Mouse (Mus musculus) forelimb bud, embryonic 11.5 days (tissue): ENCODE data around the gene Mtus2.
"Not testable (repeated sequence)": the region's sequence is repeated elsewhere in the genome, so short reads cannot be mapped to it uniquely, and the experiment has no call there.

Source experiments
- DNase-seq: peaks from one replicate; pipeline ENCODE4 v3.0.0-alpha.2; 2012; ENCODE audit warnings: low read depth, low spot score

Gene Mtus2

GRCm38 (mm10) chr5:147956821-147957564 is at the start of gene Mtus2:
Gene Mtus2 (plus strand): TSS chr5:147957320.
- peak; percentile 67 for DNase-seq

- no peak for DNase-seq
Observed at GRCm38 (mm10) chr5:147907851-147908250, 49.3 kb upstream of the Mtus2 start.

GRCm38 (mm10) chr5:147910807-147911509 is 46.2 kb upstream of the Mtus2 start:
- DNase-seq = no peak

- DNase-seq = no peak
Observed at GRCm38 (mm10) chr5:147911744-147912143, 45.4 kb upstream of the Mtus2 start.

GRCm38 (mm10) chr5:147913241-147913842 is 43.8 kb upstream of the Mtus2 start:
- DNase-seq = no peak

- no peak for DNase-seq
Observed at GRCm38 (mm10) chr5:147915038-147915566, 42.0 kb upstream of the Mtus2 start.

- DNase-seq = no peak
Observed at GRCm38 (mm10) chr5:147916171-147916570, 40.9 kb upstream of the Mtus2 start.

GRCm38 (mm10) chr5:147918044-147918846 is 38.9 kb upstream of the Mtus2 start:
- no peak for DNase-seq

GRCm38 (mm10) chr5:147924621-147925020 is 32.5 kb upstream of the Mtus2 start:
- no peak for DNase-seq

- DNase-seq = no peak
Observed at GRCm38 (mm10) chr5:147925935-147926604, 31.1 kb upstream of the Mtus2 start.

- DNase-seq = no peak
Observed at GRCm38 (mm10) chr5:147928668-147929497, 28.2 kb upstream of the Mtus2 start.

- DNase-seq = no peak
Observed at GRCm38 (mm10) chr5:147935096-147935495, 22.0 kb upstream of the Mtus2 start.

GRCm38 (mm10) chr5:147939226-147939625 is 17.9 kb upstream of the Mtus2 start:
- no peak for DNase-seq

- no peak for DNase-seq
Observed at GRCm38 (mm10) chr5:147945000-147945666, 12.0 kb upstream of the Mtus2 start.

GRCm38 (mm10) chr5:147949881-147950280 is 7.2 kb upstream of the Mtus2 start:
- DNase-seq = no peak

GRCm38 (mm10) chr5:147951751-147952150 is 5.4 kb upstream of the Mtus2 start:
- DNase-seq = no peak

GRCm38 (mm10) chr5:147953181-147953580 is 3.9 kb upstream of the Mtus2 start:
- DNase-seq = not testable (repeated sequence)

- no peak for DNase-seq
Observed at GRCm38 (mm10) chr5:147955671-147956070, 1.4 kb upstream of the Mtus2 start.

GRCm38 (mm10) chr5:147956421-147956820 is 699 bp upstream of the Mtus2 start:
- no peak for DNase-seq
